Mouse (Mus musculus) neural tube, embryonic 14.5 days (tissue): ENCODE measurements around the gene Kctd6. TPM values are rescaled to one million over a fixed set of nuclear protein-coding genes. Genes with fewer than 3 reads are reported as not detected.
A peak's percentile ranks its signal among the peaks of the same experiment; 100 is the strongest.

ENCODE experiments used
- ATAC-seq: fragments of 200-750 bp; cut with Nextera tagmentation; 2 replicates; pipeline ENCODE4 v1.8.0; 2017; ENCODE audit warnings: low read depth, mild to moderate bottlenecking, moderate TSS enrichment, moderate library complexity
- H3K27ac ChIP-seq: fragments of 300-500 bp; sonication (generic); 2 replicates; pipeline ENCODE4 v1.5.1; 2014; ENCODE audit warnings: low read depth, mild to moderate bottlenecking, control low read depth, low read length, moderate library complexity, mixed read lengths
- H3K27me3 ChIP-seq: fragments of 300-500 bp; sonication (generic); 2 replicates; pipeline ENCODE4 v1.6.1; 2014; ENCODE audit warnings: low read length; ENCODE audit not compliant: control insufficient read depth, insufficient read depth
- H3K36me3 ChIP-seq: fragments of 300-500 bp; sonication (generic); 2 replicates; pipeline ENCODE4 v1.6.1; 2014; ENCODE audit warnings: low read length, mixed read lengths; ENCODE audit not compliant: control insufficient read depth, insufficient read depth
- H3K4me1 ChIP-seq: fragments of 300-500 bp; sonication (generic); 2 replicates; pipeline ENCODE4 v1.6.1; 2014; ENCODE audit warnings: low read length; ENCODE audit not compliant: control insufficient read depth, insufficient read depth
- H3K4me2 ChIP-seq: fragments of 300-500 bp; sonication (generic); 2 replicates; pipeline ENCODE4 v1.6.1; 2014; ENCODE audit warnings: mild to moderate bottlenecking, low read depth, low read length, control low read depth
- H3K4me3 ChIP-seq: fragments of 300-500 bp; sonication (generic); 2 replicates; pipeline ENCODE4 v1.5.1; 2014; ENCODE audit warnings: low read depth, low read length, control low read depth, mixed read lengths
- H3K9ac ChIP-seq: fragments of 300-500 bp; sonication (generic); replicated peaks from 2 replicates; pipeline ENCODE4 v1.6.1; 2014; ENCODE audit warnings: low read depth, mild to moderate bottlenecking, control low read depth, low read length, mixed read lengths
- H3K9me3 ChIP-seq: fragments of 300-500 bp; sonication (generic); 2 replicates; pipeline ENCODE4 v1.6.1; 2016; ENCODE audit warnings: low read length; ENCODE audit not compliant: control insufficient read depth
- WGBS: fragments of 180-500 bp; shearing (Covaris S2); extraction: QIAGEN DNeasy Blood & Tissue Kit; methylation state at CpG from one replicate; pipeline ENCODE4 v1.1.7; 2014; 5-methylcytosine and 5-hydroxymethylcytosine counted together
- polyA plus RNA-seq: library from polyadenylated mRNA; unstranded; fragments of >200 nt; fragmentation: Nextera tagmentation; extraction: Ambion mirVana; gene quantifications from 2 replicates; pipeline ENCODE4 v1.2.1, GENCODE M21; 2014

Kctd6 gene
- polyA plus RNA-seq, 1 experiment from 2014 or later = 10.8 TPM

DNA sequence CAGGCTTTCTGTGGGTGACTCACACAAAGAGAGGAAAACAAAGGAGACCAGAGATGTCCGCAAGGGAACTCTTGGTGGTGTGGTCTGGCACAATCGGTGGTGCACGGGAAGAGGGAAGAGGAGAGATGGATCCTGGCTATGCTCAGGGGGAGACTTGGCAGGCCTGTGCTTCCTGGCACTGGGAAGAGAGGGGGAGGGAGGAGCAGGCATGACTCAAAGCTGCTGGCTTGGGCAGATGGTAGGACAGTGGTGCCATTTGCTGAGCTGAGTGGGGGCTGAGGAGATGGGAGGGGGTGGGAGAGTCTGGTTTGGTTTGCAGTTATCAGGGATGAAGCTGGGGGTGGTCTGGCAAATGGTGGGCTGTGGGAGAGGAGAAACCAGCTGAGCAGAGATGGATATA is 5.1 kb upstream of the Kctd6 start:
- ATAC-seq = no peak
- Histone ChIP-seq H3K9ac (no peak overlapping the region), H3K4me3 (no peak overlapping the region), H3K4me2 (no peak overlapping the region), H3K4me1 (no peaks in the 10 kb centered on the region), H3K9me3 (no peaks in the 10 kb centered on the region), H3K36me3 (no peaks in the 10 kb centered on the region), H3K27ac (no peak overlapping the region), H3K27me3 (no peaks in the 10 kb centered on the region)
- WGBS = 66% methylated on average over 3 of the region's 3 CpGs

DNA sequence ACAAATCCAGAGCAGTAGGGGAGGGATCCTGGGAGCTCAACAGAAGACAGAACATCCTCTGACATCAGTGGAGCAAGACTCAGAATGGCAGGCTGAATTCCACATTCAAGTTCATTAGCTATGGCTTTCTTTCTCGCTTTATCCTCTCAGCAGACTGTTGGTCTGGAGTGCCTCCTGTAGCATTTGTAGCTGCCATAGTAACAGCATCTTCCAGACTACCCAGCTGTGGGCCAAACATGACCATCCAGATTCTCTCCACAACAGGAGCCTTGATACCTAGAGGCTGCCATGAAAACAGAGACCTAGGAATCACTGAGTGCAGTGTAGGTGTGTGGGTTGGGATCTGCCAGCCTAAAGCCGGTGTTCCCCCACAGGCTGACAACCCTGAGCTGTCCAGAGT is 4.0 kb upstream of the Kctd6 start:
- Histone ChIP-seq H3K4me1 (peaks cover 1% of the 10 kb centered on the region; the same call in 1 of the 2 replicates), H3K27me3 (no peaks in the 10 kb centered on the region), H3K4me2 (no peak overlapping the region), H3K9me3 (no peaks in the 10 kb centered on the region), H3K4me3 (no peak overlapping the region), H3K27ac (no peak overlapping the region), H3K9ac (no peak overlapping the region), H3K36me3 (no peaks in the 10 kb centered on the region)
- no peak for ATAC-seq
- 85% methylated on average over 2 of the region's 2 CpGs for WGBS

DNA sequence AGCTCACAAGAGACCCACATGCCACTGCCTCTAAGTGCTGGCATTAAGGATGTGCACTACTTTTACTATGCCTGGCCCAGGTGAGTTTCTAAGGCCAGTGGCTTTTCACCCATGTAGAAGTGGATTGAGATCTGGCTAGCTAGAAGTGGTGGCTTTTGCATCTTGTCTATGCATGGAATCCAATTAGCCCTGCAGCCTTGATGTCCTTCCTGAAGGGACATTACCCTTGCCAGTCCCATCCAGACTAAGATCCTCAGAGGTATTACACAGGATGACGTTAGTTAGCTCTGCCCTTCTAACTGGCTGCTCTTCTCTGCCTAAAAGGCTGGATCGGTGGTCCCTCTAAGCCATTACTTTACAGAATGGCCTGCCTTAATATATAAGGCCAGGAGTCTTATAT is 944 bp upstream of the Kctd6 start:
- H3K4me1 ChIP-seq = peaks cover 11% of the 10 kb centered on the region; the same call in 1 of the 2 replicates
- H3K9ac ChIP-seq = no peak overlapping the region
- H3K4me2 ChIP-seq = no peak overlapping the region
- no peak for ATAC-seq
- no peaks in the 10 kb centered on the region for H3K9me3 ChIP-seq
- no peak overlapping the region for H3K27ac ChIP-seq
- peaks cover 2% of the 10 kb centered on the region; the same call in 1 of the 2 replicates for H3K27me3 ChIP-seq
- no peak overlapping the region for H3K4me3 ChIP-seq
- WGBS = 75% methylated on average over 2 of the region's 2 CpGs
- H3K36me3 ChIP-seq = no peaks in the 10 kb centered on the region

DNA sequence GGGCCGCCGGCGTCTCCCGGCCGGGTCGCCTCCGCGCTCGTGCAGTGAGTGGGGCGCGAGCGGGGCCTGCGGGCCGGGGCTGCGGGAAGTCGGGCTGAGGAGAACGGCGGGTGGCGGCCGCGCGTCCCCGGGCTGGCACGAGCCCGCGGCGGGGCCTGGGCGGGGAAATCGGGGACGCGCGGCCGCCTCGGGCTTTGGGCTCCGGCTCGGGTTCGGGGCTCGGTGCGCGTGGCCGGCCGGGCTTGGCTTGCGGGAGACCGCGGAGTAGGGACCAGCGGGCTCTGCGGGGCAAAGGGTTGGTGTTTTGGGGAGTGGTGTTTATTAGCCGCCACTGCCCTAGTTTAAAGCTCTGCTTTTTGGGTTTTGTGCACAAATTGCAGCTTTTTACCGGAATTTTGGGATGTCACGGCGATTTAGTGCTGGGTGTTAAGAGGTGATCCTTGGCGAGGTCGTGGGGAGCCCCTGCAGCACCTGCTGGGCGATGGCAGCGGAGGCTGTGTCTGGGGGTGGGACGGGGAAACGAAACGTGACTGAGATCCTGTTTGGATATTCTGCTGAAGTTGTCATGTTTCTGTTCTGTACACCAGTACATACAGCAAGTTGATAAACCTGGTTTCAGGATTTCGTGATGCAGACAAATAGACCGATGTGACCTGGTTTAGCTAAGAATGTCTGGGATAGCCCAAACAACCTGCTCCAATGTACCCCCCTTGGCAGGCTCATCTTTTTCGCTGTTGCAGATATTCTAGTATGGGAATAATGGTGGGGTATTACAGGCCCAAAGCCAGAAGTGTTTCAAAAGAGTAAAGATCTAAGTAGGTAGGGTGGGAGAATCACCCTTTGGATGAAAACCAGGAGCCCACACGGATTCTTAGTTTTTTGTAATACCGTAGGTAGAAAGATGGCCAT is 613 bp downstream of the Kctd6 start:
- Histone ChIP-seq H3K9ac (peak overlapping the region; percentile 84), H3K27ac (peak overlapping the region; percentile 92), H3K36me3 (no peaks in the 10 kb centered on the region), H3K27me3 (peaks cover 2% of the 10 kb centered on the region; the same call in 1 of the 2 replicates), H3K9me3 (no peaks in the 10 kb centered on the region), H3K4me3 (peak overlapping the region; percentile 67), H3K4me1 (peaks cover 21% of the 10 kb centered on the region), H3K4me2 (peak overlapping the region; percentile 79)
- ATAC-seq = peak; percentile 86
- WGBS = 3% methylated on average over 46 of the region's 63 CpGs

DNA sequence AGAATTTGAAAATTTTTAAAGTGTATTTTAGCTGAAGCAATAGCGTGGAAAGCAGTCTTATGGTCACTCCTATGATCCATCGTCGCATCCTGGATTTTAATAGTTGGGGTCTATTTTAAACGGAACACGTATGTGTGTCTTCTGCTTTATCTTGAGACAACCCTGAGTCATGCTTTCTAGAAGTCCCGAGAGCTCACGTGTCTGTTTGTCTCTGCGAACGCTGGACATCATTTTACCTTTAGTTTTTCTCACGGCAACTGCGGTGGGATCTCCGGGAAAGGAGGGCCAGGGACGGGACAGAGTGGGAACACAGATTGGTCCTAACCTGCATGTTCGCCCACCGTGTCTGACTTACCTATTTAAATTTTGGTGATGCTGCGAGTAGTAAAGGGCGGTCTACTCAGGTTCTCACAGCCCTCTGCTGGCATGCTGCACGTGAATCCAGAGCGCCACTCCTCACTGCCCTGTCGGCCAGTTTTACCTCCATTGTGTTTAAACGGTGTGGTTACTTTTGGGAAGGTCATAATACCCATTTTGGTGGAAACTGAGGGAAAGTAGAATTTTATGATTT is 1.4 kb downstream of the Kctd6 start:
- Histone ChIP-seq H3K9me3 (no peaks in the 10 kb centered on the region), H3K27ac (no peak overlapping the region), H3K4me3 (peak overlapping the region; percentile 67; the same call in 1 of the 2 replicates), H3K27me3 (peaks cover 2% of the 10 kb centered on the region; the same call in 1 of the 2 replicates), H3K4me2 (peak overlapping the region; percentile 79), H3K4me1 (peaks cover 21% of the 10 kb centered on the region), H3K36me3 (no peaks in the 10 kb centered on the region), H3K9ac (peak overlapping the region; percentile 5; the same call in 1 of the 2 replicates)
- ATAC-seq = no peak
- WGBS = 19% methylated on average over 21 of the region's 21 CpGs

DNA sequence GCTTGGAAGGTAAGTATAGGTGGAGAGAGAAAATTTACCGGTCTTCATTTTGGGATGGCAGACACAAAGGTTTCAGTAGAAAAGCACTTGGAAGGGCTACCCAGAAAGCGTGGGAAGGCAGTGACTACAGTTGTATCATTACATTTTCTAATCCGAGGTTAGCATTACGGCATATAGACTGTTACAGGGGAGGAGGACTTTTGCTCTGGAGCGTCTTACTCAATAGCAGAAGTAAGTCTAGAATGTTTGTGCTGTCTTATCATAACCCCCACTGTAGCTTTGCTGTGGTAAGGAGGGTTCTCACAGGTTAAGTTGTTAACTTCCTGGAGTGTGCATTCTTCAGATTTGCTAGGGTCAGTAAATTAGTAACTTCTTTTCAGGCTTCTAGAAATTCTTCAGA is 2.2 kb downstream of the Kctd6 start:
- Histone ChIP-seq H3K27ac (no peak overlapping the region), H3K4me1 (peaks cover 21% of the 10 kb centered on the region), H3K27me3 (peaks cover 2% of the 10 kb centered on the region; the same call in 1 of the 2 replicates), H3K36me3 (no peaks in the 10 kb centered on the region), H3K9ac (no peak overlapping the region), H3K4me2 (peak overlapping the region; percentile 79; the same call in 1 of the 2 replicates), H3K9me3 (no peaks in the 10 kb centered on the region), H3K4me3 (no peak overlapping the region)
- ATAC-seq = no peak
- 71% methylated on average over 5 of the region's 5 CpGs for WGBS

DNA sequence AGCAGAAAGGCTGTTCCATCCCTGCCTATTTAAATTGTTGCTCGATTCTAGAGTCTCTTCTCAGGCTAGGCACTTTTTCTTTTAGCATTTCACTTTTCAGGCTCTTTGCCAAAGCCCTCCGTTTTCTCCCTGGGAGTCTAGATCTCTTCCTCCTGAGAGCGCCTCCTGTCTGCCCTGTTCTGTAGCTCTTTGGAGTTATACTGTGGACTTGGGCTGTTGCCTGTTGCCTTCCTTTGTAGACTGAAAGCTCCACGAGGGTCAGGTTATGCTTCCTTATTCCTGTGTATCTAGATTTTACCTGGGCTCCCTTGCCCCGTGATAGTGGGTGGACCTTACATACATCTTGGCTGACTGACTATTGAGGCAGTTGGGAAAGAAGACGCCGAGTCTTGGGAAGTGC is 4.3 kb downstream of the Kctd6 start:
- 31% methylated on average over 7 of the region's 7 CpGs for WGBS
- Histone ChIP-seq H3K27ac (no peak overlapping the region), H3K36me3 (no peaks in the 10 kb centered on the region), H3K4me2 (no peak overlapping the region), H3K4me3 (no peak overlapping the region), H3K27me3 (peaks cover 2% of the 10 kb centered on the region; the same call in 1 of the 2 replicates), H3K4me1 (peaks cover 21% of the 10 kb centered on the region), H3K9me3 (no peaks in the 10 kb centered on the region), H3K9ac (no peak overlapping the region)
- no peak for ATAC-seq

DNA sequence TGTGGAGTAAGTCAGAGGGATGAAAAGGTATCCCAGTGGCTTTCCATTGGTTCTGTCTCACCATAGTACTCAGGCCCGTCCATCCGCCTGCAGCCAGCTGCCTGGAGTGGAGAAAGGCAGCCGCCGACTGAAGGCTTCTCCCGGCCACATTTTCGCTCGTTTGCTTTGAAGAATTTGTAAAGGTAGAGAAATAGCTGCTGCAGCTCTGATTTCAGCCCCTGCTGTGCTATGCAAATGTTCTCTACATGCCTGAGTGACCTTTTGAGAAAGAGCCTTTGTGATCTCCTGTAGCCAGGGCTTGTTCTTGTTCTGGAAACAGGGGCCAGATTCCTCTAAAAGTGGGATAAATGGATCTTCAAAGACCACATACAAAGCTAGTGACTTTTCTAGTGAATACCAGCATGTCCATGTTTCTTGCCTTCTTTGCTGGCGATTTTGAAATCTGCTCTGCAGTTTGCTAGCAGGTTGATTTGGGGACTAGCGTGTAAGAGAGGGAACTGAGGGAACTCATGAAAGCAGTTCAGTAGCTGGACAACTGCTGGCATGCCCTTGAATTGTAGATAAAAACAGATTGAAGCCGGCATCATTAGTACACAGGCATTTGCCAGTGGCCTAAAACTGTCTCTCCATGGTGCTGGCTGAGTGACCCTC is 4.9 kb downstream of the Kctd6 start:
- Histone ChIP-seq H3K27me3 (peaks cover 2% of the 10 kb centered on the region; the same call in 1 of the 2 replicates), H3K36me3 (no peaks in the 10 kb centered on the region), H3K4me3 (no peak overlapping the region), H3K4me1 (peaks cover 21% of the 10 kb centered on the region), H3K9me3 (no peaks in the 10 kb centered on the region), H3K4me2 (no peak overlapping the region; the same call in 1 of the 2 replicates), H3K9ac (no peak overlapping the region), H3K27ac (peak overlapping the region; percentile 39; the same call in 1 of the 2 replicates)
- no peak for ATAC-seq
- WGBS = 11% methylated on average over 10 of the region's 10 CpGs
